Mouse (Mus musculus) brown adipose tissue, adult 24 weeks (tissue): Measurements from ENCODE around the gene Lce3b. TPM values are rescaled to one million over a fixed set of nuclear protein-coding genes. Genes with fewer than 3 reads are reported as not detected.

ENCODE experiments used
- H3K27ac ChIP-seq: fragments of 200-500 bp; replicated peaks from 2 replicates; pipeline ENCODE4 v1.5.1; 2012; ENCODE audit warnings: low read depth, mild to moderate bottlenecking, low read length
- H3K4me1 ChIP-seq: fragments of 200-500 bp; 2 replicates; pipeline ENCODE4 v1.6.1; 2012; ENCODE audit warnings: low read length, mixed read lengths; ENCODE audit not compliant: control insufficient read depth, insufficient read depth, insufficient read length
- H3K4me3 ChIP-seq: fragments of 200-500 bp; 2 replicates; pipeline ENCODE4 v1.5.1; 2012; ENCODE audit warnings: low read depth, mild to moderate bottlenecking, low read length, moderate library complexity; ENCODE audit not compliant: insufficient read depth
- polyA plus RNA-seq: library from polyadenylated mRNA; stranded (reverse); fragments of >200 nt; gene quantifications from 2 replicates; pipeline ENCODE4 v1.2.4, GENCODE M21; 2012; ENCODE audit not compliant: missing spikeins, insufficient read depth, insufficient read length

Lce3b gene
- polyA plus RNA-seq = not detected in 2 replicates

DNA sequence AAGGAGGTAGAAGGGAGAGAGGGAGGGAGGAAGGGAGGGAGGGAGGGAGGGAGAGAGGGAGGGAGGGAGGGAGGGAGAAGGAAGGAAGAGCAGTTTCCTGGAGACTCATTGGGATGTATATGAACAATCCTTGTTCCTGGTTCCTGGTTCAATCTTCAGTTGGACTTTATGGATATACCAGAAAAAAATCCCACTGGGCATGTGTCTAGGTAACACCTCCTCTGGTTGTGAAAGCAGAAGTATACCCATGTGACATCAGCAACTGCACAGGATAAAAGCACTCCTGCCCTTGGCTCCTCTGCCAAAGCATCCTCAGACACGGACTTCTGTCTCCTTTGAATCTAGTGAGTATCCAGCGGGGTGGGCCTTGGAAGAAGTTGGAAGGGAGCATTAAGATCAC, at the start of gene Lce3b:
Lce3b (plus strand) TSS at position 301 of the 400 bp plus-strand sequence.
- Histone ChIP-seq H3K27ac (no peak within 1 kb of the TSS), H3K4me3 (no peak within 1 kb of the TSS), H3K4me1 (no peaks in the 10 kb centered on the region)

DNA sequence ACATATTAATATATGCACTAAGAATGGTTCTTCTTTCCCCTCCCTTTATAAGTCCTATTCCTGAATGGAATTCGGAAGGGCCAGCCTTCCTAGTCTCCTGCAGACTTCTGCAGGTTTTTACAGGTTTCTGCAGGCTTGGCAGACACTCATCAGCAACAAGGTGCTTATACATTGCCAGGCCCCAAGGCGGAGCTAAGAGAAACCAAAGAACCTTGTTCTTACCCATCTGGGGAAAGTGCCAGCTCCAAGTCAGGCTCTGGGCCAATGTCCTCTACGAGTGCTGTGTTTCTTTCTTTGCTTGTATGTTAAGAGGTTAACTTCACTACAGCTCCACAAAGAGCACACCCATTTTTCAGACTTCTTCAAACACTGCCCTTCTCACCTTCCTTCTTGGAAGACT, 38.7 kb upstream of the Lce3b start:
- H3K27ac ChIP-seq = no peak overlapping the region
- no peak overlapping the region for H3K4me3 ChIP-seq
- no peaks in the 10 kb centered on the region for H3K4me1 ChIP-seq

GRCm38 (mm10) chr3:92894489-92894888, 38.3 kb upstream of the Lce3b start:
- no peak overlapping the region for H3K27ac ChIP-seq
- no peaks in the 10 kb centered on the region for H3K4me1 ChIP-seq
- H3K4me3 ChIP-seq = no peak overlapping the region

DNA sequence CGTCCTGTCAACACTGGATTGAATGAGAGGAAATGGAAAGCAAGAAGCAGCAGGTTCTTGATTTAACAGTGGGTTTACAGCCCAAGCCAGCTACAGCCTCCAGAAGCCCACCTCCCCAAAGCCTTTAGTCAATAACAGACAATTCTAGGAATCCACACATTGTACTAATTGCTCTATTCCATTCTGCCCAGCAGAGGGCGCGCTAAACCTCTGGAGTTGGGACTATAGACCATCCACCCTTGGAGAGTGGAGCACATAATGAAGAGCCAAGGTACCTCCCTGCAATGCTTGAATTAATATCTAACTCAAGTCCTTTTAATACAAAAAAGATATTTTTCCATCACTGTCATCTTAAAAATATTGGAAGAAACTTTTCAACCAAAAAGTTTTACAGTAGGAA, 29.8 kb upstream of the Lce3b start:
- Histone ChIP-seq H3K27ac (no peak overlapping the region), H3K4me3 (no peak overlapping the region), H3K4me1 (no peaks in the 10 kb centered on the region)

DNA sequence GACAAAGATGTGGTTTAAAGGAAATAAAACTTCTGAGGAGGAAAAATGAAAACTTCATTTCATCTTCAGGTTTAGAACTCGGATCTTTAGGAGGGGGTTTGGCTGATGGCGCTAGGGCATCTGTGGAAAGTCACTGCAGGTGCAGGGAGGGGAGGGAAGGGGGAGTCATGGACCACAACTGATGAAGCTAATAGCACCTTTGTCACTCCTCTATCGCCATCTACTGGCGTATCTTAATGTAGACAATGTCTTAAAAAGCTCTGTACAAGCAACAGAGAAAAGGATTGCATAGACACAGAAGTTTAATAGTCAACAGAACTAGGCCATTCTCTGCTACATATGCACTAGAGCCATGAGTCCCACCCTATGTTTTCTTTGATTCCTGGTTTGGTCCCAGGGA, 29.1 kb upstream of the Lce3b start:
- Histone ChIP-seq H3K4me1 (no peaks in the 10 kb centered on the region), H3K27ac (no peak overlapping the region), H3K4me3 (no peak overlapping the region)

DNA sequence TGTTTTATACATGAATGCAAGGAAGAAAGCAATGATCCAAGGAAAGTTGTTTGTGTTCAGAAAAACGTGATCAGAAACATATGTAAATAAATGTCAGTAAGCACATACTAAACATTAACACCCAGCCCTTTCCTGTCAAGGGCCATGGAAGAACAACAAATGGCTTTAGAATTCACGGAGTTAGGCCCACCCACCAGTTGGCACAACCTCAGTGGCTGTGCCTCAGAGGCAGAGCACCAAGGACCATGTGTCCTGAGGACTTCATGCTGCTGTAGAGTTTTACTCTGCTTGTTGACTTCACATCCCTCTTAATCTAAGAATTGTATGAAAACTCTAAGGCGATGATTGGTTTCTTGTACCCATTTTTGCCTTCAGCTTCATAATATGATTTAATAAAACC, 27.6 kb upstream of the Lce3b start:
- Histone ChIP-seq H3K4me1 (no peaks in the 10 kb centered on the region), H3K4me3 (no peak overlapping the region), H3K27ac (no peak overlapping the region)

- no peak overlapping the region for H3K4me3 ChIP-seq
- no peak overlapping the region for H3K27ac ChIP-seq
- no peaks in the 10 kb centered on the region for H3K4me1 ChIP-seq
Measured at GRCm38 (mm10) chr3:92907571-92907970, 25.2 kb upstream of the Lce3b start.

GRCm38 (mm10) chr3:92920364-92920763, 12.4 kb upstream of the Lce3b start:
- H3K4me3 ChIP-seq = no peak overlapping the region
- no peaks in the 10 kb centered on the region for H3K4me1 ChIP-seq
- no peak overlapping the region for H3K27ac ChIP-seq

GRCm38 (mm10) chr3:92926130-92926529, 6.6 kb upstream of the Lce3b start, which contains the start of gene Lce3a:
Gene Lce3a (minus strand): TSS chr3:92926230.
- Histone ChIP-seq H3K4me1 (no peaks in the 10 kb centered on the region), H3K27ac (no peak within 1 kb of the TSS), H3K4me3 (no peak within 1 kb of the TSS)

GRCm38 (mm10) chr3:92944186-92944585, 11.4 kb downstream of the Lce3b start, which contains the start of gene Lce3c:
Gene Lce3c (plus strand): TSS chr3:92944486.
- H3K27ac ChIP-seq = no peak within 1 kb of the TSS
- no peaks in the 10 kb centered on the region for H3K4me1 ChIP-seq

DNA sequence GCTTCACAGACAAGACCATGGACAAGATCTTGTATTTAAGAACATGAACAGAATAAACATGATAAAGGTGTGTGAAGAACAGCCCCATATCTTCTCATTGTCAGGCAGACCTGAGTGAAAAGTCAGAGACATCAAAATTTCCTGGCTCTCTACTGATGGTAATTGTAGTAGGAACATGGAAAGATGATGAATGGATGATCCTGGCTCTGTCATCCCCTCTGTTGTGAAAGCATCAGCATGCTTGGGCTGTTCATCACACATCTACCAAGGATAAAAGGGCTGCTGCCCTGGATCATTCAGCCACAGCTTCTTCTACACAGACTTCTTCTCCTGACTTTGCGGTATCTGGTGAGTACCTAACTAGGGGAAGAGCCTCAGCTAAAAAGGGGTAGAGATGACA, 24.3 kb downstream of the Lce3b start, which contains the start of gene Lce3d:
Lce3d (plus strand) TSS at position 301 of the 400 bp plus-strand sequence.
- H3K4me3 ChIP-seq = no peak within 1 kb of the TSS
- H3K4me1 ChIP-seq = no peaks in the 10 kb centered on the region
- no peak within 1 kb of the TSS for H3K27ac ChIP-seq

More at GRCm38 (mm10) chr3:92944186-92944585, 11.4 kb downstream of the Lce3b start, which contains the start of gene Lce3c:
- H3K4me3 ChIP-seq = no peak within 1 kb of the TSS

DNA sequence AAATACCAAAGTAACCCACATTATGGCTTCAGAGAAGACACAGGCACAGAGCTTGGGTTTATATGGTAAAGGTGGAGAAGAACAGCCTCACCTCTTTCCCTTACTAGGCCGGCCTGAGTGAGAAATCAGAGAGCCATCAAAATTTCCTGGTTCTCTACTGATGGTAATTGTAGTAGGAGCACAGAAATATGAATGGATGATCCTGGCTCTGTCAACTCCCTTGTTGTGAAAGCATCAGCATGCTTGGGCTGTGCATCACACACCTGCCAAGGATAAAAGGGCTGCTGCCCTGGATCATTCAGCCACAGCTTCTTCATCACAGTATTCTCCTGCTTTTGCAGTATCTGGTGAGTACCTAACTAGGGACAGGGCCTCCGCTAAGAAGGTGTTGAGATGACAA, 34.0 kb downstream of the Lce3b start, which contains the start of gene Lce3e:
Lce3e (plus strand) TSS at position 301 of the 400 bp plus-strand sequence.
- H3K4me1 ChIP-seq = no peaks in the 10 kb centered on the region
- H3K4me3 ChIP-seq = no peak within 1 kb of the TSS
- no peak within 1 kb of the TSS for H3K27ac ChIP-seq

GRCm38 (mm10) chr3:92978484-92978883, 45.7 kb downstream of the Lce3b start:
- no peak overlapping the region for H3K4me3 ChIP-seq
- no peak overlapping the region for H3K27ac ChIP-seq
- H3K4me1 ChIP-seq = no peaks in the 10 kb centered on the region

Other genes with a start within 250 kb of the Lce3b start
- not detected in 2 replicates for gene Lce1d, start 245.8 kb upstream of the Lce3b start, polyA plus RNA-seq
- gene Lce1e, start 223.9 kb upstream of the Lce3b start, polyA plus RNA-seq = not detected in 2 replicates
- gene Lce1f, start 212.6 kb upstream of the Lce3b start, polyA plus RNA-seq = not detected in 2 replicates
- gene Gm38119, start 193.9 kb upstream of the Lce3b start, polyA plus RNA-seq = not detected in 2 replicates
- gene Lce1g, start 180.6 kb upstream of the Lce3b start, polyA plus RNA-seq = not detected in 2 replicates
- not detected in 2 replicates for gene Lce1h, start 167.9 kb upstream of the Lce3b start, polyA plus RNA-seq
- not detected in 2 replicates for gene Lce1i, start 154.1 kb upstream of the Lce3b start, polyA plus RNA-seq
- not detected in 2 replicates for gene Lce1j, start 142.5 kb upstream of the Lce3b start, polyA plus RNA-seq
- gene Lce1k, start 125.1 kb upstream of the Lce3b start, polyA plus RNA-seq = not detected in 2 replicates
- not detected in 2 replicates for gene Kprp, start 105.7 kb upstream of the Lce3b start, polyA plus RNA-seq
- gene Lce1l, start 81.7 kb upstream of the Lce3b start, polyA plus RNA-seq = not detected in 2 replicates
- gene 2310050C09Rik, start 62.8 kb upstream of the Lce3b start, polyA plus RNA-seq = not detected in 2 replicates
- not detected in 2 replicates for gene Lce3a, start 6.7 kb upstream of the Lce3b start, polyA plus RNA-seq
- not detected in 2 replicates for gene Lce3c, start 11.5 kb downstream of the Lce3b start, polyA plus RNA-seq
- not detected in 2 replicates for gene Lce3d, start 24.4 kb downstream of the Lce3b start, polyA plus RNA-seq
- not detected in 2 replicates for gene Lce3e, start 34.1 kb downstream of the Lce3b start, polyA plus RNA-seq
- not detected in 2 replicates for gene Lce3f, start 59.2 kb downstream of the Lce3b start, polyA plus RNA-seq
- not detected in 2 replicates for gene Crct1, start 82.7 kb downstream of the Lce3b start, polyA plus RNA-seq
- 3.5 TPM in 1 of 2 replicates, not detected in the other for gene Lce1m, start 86.1 kb downstream of the Lce3b start, polyA plus RNA-seq
- not detected in 2 replicates for gene Gm4858, start 135.8 kb downstream of the Lce3b start, polyA plus RNA-seq
- gene Crnn, start 211.8 kb downstream of the Lce3b start, polyA plus RNA-seq = not detected in 2 replicates